Mouse (Mus musculus) neural tube, embryonic 13.5 days (tissue): Measurements from ENCODE around the gene Ptprk. TPM values are rescaled to one million over a fixed set of nuclear protein-coding genes. Genes with fewer than 3 reads are reported as not detected.

Experiments used
- ATAC-seq: fragments of 200-750 bp; cut with Nextera tagmentation; 2 replicates; pipeline ENCODE4 v1.8.0; 2017; ENCODE audit warnings: low read depth, mild to moderate bottlenecking, moderate TSS enrichment, moderate library complexity
- H3K27ac ChIP-seq: fragments of 300-500 bp; sonication (generic); replicated peaks from 2 replicates; pipeline ENCODE4 v1.5.1; 2015; ENCODE audit warnings: moderate library complexity, mild to moderate bottlenecking, inconsistent platforms
- H3K27me3 ChIP-seq: fragments of 300-500 bp; sonication (generic); 2 replicates; pipeline ENCODE4 v1.6.1; 2015; ENCODE audit warnings: mild to moderate bottlenecking, inconsistent platforms
- H3K36me3 ChIP-seq: fragments of 300-500 bp; sonication (generic); 2 replicates; pipeline ENCODE4 v1.6.1; 2015; ENCODE audit warnings: mild to moderate bottlenecking, inconsistent platforms
- H3K4me1 ChIP-seq: fragments of 300-500 bp; sonication (generic); replicated peaks from 2 replicates; pipeline ENCODE4 v1.6.1; 2015; ENCODE audit warnings: inconsistent platforms
- H3K4me2 ChIP-seq: fragments of 300-500 bp; sonication (generic); 2 replicates; pipeline ENCODE4 v1.6.1; 2015; ENCODE audit warnings: inconsistent platforms, mild to moderate bottlenecking, moderate library complexity
- H3K4me3 ChIP-seq: fragments of 300-500 bp; sonication (generic); 2 replicates; pipeline ENCODE4 v1.5.1; 2015; ENCODE audit warnings: mild to moderate bottlenecking, inconsistent platforms
- H3K9ac ChIP-seq: fragments of 300-500 bp; sonication (generic); 2 replicates; pipeline ENCODE4 v1.6.1; 2015; ENCODE audit warnings: moderate library complexity, mild to moderate bottlenecking, inconsistent platforms
- H3K9me3 ChIP-seq: fragments of 300-500 bp; sonication (generic); 2 replicates; pipeline ENCODE4 v1.6.1; 2016; ENCODE audit warnings: inconsistent platforms
- WGBS: fragments of 180-500 bp; shearing (Covaris S2); methylation state at CpG from one replicate; pipeline ENCODE4 v1.1.7; 2015; 5-methylcytosine and 5-hydroxymethylcytosine counted together
- polyA plus RNA-seq: library from polyadenylated mRNA; unstranded; fragments of >200 nt; fragmentation: Nextera tagmentation; extraction: Ambion mirVana; gene quantifications from 2 replicates; pipeline ENCODE4 v1.2.1, GENCODE M21; 2015

Ptprk gene
- polyA plus RNA-seq, 1 experiment from 2014 or later, result 22.4 TPM

- no peaks in the 10 kb centered on the region for H3K4me1 ChIP-seq
- no peak overlapping the region for H3K27ac ChIP-seq
- H3K9ac ChIP-seq, result no peak overlapping the region
- no peak for ATAC-seq
- 37% methylated on average over 3 of the region's 3 CpGs for WGBS
- H3K4me3 ChIP-seq, result no peak overlapping the region
- no peaks in the 10 kb centered on the region for H3K9me3 ChIP-seq
- H3K4me2 ChIP-seq, result no peak overlapping the region
- H3K36me3 ChIP-seq, result no peaks in the 10 kb centered on the region
- no peaks in the 10 kb centered on the region; the same call in 1 of the 2 replicates for H3K27me3 ChIP-seq
Measured at GRCm38 (mm10) chr10:28485574-28485973, 411.0 kb downstream of the Ptprk start.

- peaks cover 9% of the 10 kb centered on the region for H3K27me3 ChIP-seq
- no peak overlapping the region for H3K4me3 ChIP-seq
- H3K4me2 ChIP-seq, result no peak overlapping the region
- H3K27ac ChIP-seq, result no peak overlapping the region
- no peaks in the 10 kb centered on the region for H3K36me3 ChIP-seq
- ATAC-seq, result no peak
- H3K4me1 ChIP-seq, result peaks cover 20% of the 10 kb centered on the region
- H3K9me3 ChIP-seq, result no peaks in the 10 kb centered on the region
- no peak overlapping the region for H3K9ac ChIP-seq
- 76% methylated on average over 1 of the region's 1 CpGs for WGBS
Measured at GRCm38 (mm10) chr10:28491006-28491405, 416.4 kb downstream of the Ptprk start.

- Histone ChIP-seq H3K27ac (no peak overlapping the region), H3K9me3 (no peaks in the 10 kb centered on the region), H3K27me3 (peaks cover 9% of the 10 kb centered on the region), H3K36me3 (no peaks in the 10 kb centered on the region), H3K4me1 (peaks cover 20% of the 10 kb centered on the region), H3K9ac (no peak overlapping the region), H3K4me2 (no peak overlapping the region), H3K4me3 (no peak overlapping the region)
- ATAC-seq, result no peak
- WGBS, result 40% methylated on average over 9 of the region's 9 CpGs
Measured at GRCm38 (mm10) chr10:28492206-28492605, 417.6 kb downstream of the Ptprk start.

GRCm38 (mm10) chr10:28492870-28493269, 418.2 kb downstream of the Ptprk start:
- peak overlapping the region; percentile 31; the same call in 1 of the 2 replicates for H3K9ac ChIP-seq
- 20% methylated on average over 14 of the region's 14 CpGs for WGBS
- H3K4me2 ChIP-seq, result peak overlapping the region; percentile 44
- no peak overlapping the region; the same call in 1 of the 2 replicates for H3K4me3 ChIP-seq
- no peaks in the 10 kb centered on the region for H3K9me3 ChIP-seq
- H3K36me3 ChIP-seq, result no peaks in the 10 kb centered on the region
- peak; percentile 52; the same call in 1 of the 2 replicates for ATAC-seq
- H3K27ac ChIP-seq, result peak overlapping the region; percentile 46; the same call in 1 of the 2 replicates
- peaks cover 20% of the 10 kb centered on the region for H3K4me1 ChIP-seq
- H3K27me3 ChIP-seq, result peaks cover 9% of the 10 kb centered on the region

- no peaks in the 10 kb centered on the region for H3K36me3 ChIP-seq
- H3K27me3 ChIP-seq, result peaks cover 9% of the 10 kb centered on the region
- 8% methylated on average over 7 of the region's 7 CpGs for WGBS
- peaks cover 20% of the 10 kb centered on the region for H3K4me1 ChIP-seq
- H3K4me3 ChIP-seq, result no peak overlapping the region
- H3K4me2 ChIP-seq, result peak overlapping the region; percentile 44
- no peaks in the 10 kb centered on the region for H3K9me3 ChIP-seq
- peak; percentile 95 for ATAC-seq
- no peak overlapping the region for H3K9ac ChIP-seq
- H3K27ac ChIP-seq, result peak overlapping the region; percentile 46; the same call in 1 of the 2 replicates
Measured at GRCm38 (mm10) chr10:28493271-28493861, 418.7 kb downstream of the Ptprk start.

- ATAC-seq, result no peak
- H3K4me1 ChIP-seq, result peaks cover 16% of the 10 kb centered on the region
- H3K27me3 ChIP-seq, result 0 out of 2 replicates have a peak, but pooled peaks cover 3% of the 10 kb centered on the region
- H3K9me3 ChIP-seq, result no peaks in the 10 kb centered on the region
- H3K4me2 ChIP-seq, result no peak overlapping the region
- H3K27ac ChIP-seq, result no peak overlapping the region
- no peaks in the 10 kb centered on the region for H3K36me3 ChIP-seq
- H3K4me3 ChIP-seq, result no peak overlapping the region
- 44% methylated on average over 1 of the region's 1 CpGs for WGBS
- H3K9ac ChIP-seq, result no peak overlapping the region
Measured at GRCm38 (mm10) chr10:28497791-28498190, 423.2 kb downstream of the Ptprk start.

- Histone ChIP-seq H3K9ac (no peak overlapping the region), H3K27me3 (0 out of 2 replicates have a peak, but pooled peaks cover 3% of the 10 kb centered on the region), H3K36me3 (no peaks in the 10 kb centered on the region), H3K4me3 (no peak overlapping the region), H3K27ac (no peak overlapping the region), H3K4me1 (peaks cover 9% of the 10 kb centered on the region), H3K4me2 (no peak overlapping the region), H3K9me3 (no peaks in the 10 kb centered on the region)
- 82% methylated on average over 3 of the region's 3 CpGs for WGBS
- no peak for ATAC-seq
Measured at GRCm38 (mm10) chr10:28498504-28498903, 423.9 kb downstream of the Ptprk start.

- H3K9me3 ChIP-seq, result no peaks in the 10 kb centered on the region
- H3K36me3 ChIP-seq, result no peaks in the 10 kb centered on the region
- no peak for ATAC-seq
- no peaks in the 10 kb centered on the region for H3K27me3 ChIP-seq
- H3K9ac ChIP-seq, result no peak overlapping the region
- no peak overlapping the region for H3K4me3 ChIP-seq
- no peak overlapping the region for H3K27ac ChIP-seq
- no peak overlapping the region for H3K4me2 ChIP-seq
- no peaks in the 10 kb centered on the region for H3K4me1 ChIP-seq
- WGBS, result 89% methylated on average over 2 of the region's 2 CpGs
Measured at GRCm38 (mm10) chr10:28513601-28514000, 439.0 kb downstream of the Ptprk start.

GRCm38 (mm10) chr10:28516147-28516546, 441.5 kb downstream of the Ptprk start:
- no peaks in the 10 kb centered on the region for H3K27me3 ChIP-seq
- no peak overlapping the region for H3K27ac ChIP-seq
- no peaks in the 10 kb centered on the region for H3K36me3 ChIP-seq
- no peaks in the 10 kb centered on the region for H3K4me1 ChIP-seq
- H3K4me3 ChIP-seq, result no peak overlapping the region
- H3K9me3 ChIP-seq, result no peaks in the 10 kb centered on the region
- ATAC-seq, result no peak
- H3K9ac ChIP-seq, result no peak overlapping the region
- no peak overlapping the region for H3K4me2 ChIP-seq
- 90% methylated on average over 5 of the region's 5 CpGs for WGBS

GRCm38 (mm10) chr10:28518297-28518696, 443.7 kb downstream of the Ptprk start:
- Histone ChIP-seq H3K4me2 (no peak overlapping the region), H3K9ac (no peak overlapping the region), H3K27me3 (no peaks in the 10 kb centered on the region), H3K4me1 (no peaks in the 10 kb centered on the region), H3K9me3 (no peaks in the 10 kb centered on the region), H3K36me3 (no peaks in the 10 kb centered on the region), H3K4me3 (no peak overlapping the region), H3K27ac (no peak overlapping the region)
- WGBS, result 88% methylated on average over 3 of the region's 3 CpGs
- no peak for ATAC-seq

GRCm38 (mm10) chr10:28519861-28520260, 445.2 kb downstream of the Ptprk start:
- Histone ChIP-seq H3K4me1 (peaks cover 7% of the 10 kb centered on the region; the same call in 1 of the 2 replicates), H3K36me3 (no peaks in the 10 kb centered on the region), H3K27ac (no peak overlapping the region), H3K4me2 (no peak overlapping the region), H3K27me3 (no peaks in the 10 kb centered on the region), H3K4me3 (no peak overlapping the region), H3K9ac (no peak overlapping the region), H3K9me3 (no peaks in the 10 kb centered on the region)
- WGBS, result 86% methylated on average over 1 of the region's 1 CpGs
- ATAC-seq, result no peak

- 49% methylated on average over 14 of the region's 14 CpGs for WGBS
- no peaks in the 10 kb centered on the region for H3K27me3 ChIP-seq
- H3K4me2 ChIP-seq, result peak overlapping the region; percentile 26; the same call in 1 of the 2 replicates
- no peak overlapping the region for H3K9ac ChIP-seq
- 0 out of 2 replicates have a peak overlapping the region, but pooled peaks have one; percentile 13 for H3K27ac ChIP-seq
- H3K9me3 ChIP-seq, result no peaks in the 10 kb centered on the region
- no peaks in the 10 kb centered on the region for H3K36me3 ChIP-seq
- peaks cover 7% of the 10 kb centered on the region; the same call in 1 of the 2 replicates for H3K4me1 ChIP-seq
- 0 out of 2 replicates have a peak, but pooled peaks have one; percentile 36 for ATAC-seq
- H3K4me3 ChIP-seq, result no peak overlapping the region
Measured at GRCm38 (mm10) chr10:28523992-28524735, 449.5 kb downstream of the Ptprk start.
